Mouse (Mus musculus) liver, embryonic 18 days (tissue): ENCODE data around the gene Fndc9. TPM values are rescaled to one million over a fixed set of nuclear protein-coding genes. Genes with fewer than 3 reads are reported as not detected.

Experiments
- polyA plus RNA-seq: library from polyadenylated mRNA; depleted of rRNA; stranded (reverse); fragments of >200 nt; gene quantifications from 2 replicates; pipeline ENCODE4 v1.2.3, GENCODE M21; 2012; rRNA removed

The Fndc9 gene
- polyA plus RNA-seq = not detected in 2 replicates

DNA sequence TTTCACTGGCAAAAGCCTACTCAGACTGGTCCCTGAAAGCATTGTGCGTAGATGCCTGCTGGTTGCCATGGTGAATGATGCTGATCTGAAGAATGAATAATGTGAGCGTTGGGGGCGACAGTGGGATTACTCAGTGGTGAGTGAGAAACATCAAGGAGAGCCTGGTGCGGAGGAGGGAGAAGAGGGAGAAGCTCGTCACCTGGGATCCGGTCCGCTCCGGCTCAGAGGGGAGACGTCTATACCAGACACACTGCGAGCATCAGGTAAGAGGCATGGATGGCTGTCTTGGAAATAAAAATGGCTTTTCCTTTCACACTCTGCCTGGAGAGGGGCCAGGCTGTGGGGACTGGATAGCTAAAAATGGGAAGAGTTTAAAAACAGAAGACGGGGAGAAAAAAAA is at the start of gene Fndc9:
Gene Fndc9, plus strand, starts transcription at position 198 of the 400 bp plus-strand sequence.

Other genes with a start within 250 kb of the Fndc9 start
- gene Gm12166, start 183.2 kb upstream of the Fndc9 start, polyA plus RNA-seq = 2.5 and 3.9 TPM in 2 replicates
- gene Adam19, start 179.5 kb upstream of the Fndc9 start, polyA plus RNA-seq = 1.7 and 2.0 TPM in 2 replicates
- 0.08 and 0.11 TPM in 2 replicates for gene Nipal4, start 69.0 kb upstream of the Fndc9 start, polyA plus RNA-seq
- 3.7 and 4.7 TPM in 2 replicates for gene Cyfip2, start 77.3 kb downstream of the Fndc9 start, polyA plus RNA-seq
- gene Itk, start 154.0 kb downstream of the Fndc9 start, polyA plus RNA-seq = 0.09 and 0.14 TPM in 2 replicates
- gene Fam71b, start 161.0 kb downstream of the Fndc9 start, polyA plus RNA-seq = 0.05 and 0.06 TPM in 2 replicates
- gene Med7, start 201.4 kb downstream of the Fndc9 start, polyA plus RNA-seq = 22.4 and 22.9 TPM in 2 replicates
- 0.14 and 0.20 TPM in 2 replicates for gene Havcr2, start 219.4 kb downstream of the Fndc9 start, polyA plus RNA-seq